ENCODE assay signal across 12 mouse cellular contexts in genomic region chr2:26188517-26188916, GRCm38 (mm10). TPM values are rescaled to one million over a fixed set of nuclear protein-coding genes. Genes with fewer than 3 reads are reported as not detected.
DNase-seq lines count a peak whose midpoint lies in the region; ATAC-seq lines count a peak whose summit lies in the region.
"Had no signal": no experiment of that assay in that cellular context is flagged by ENCODE, and none has a peak within 500 bp of the region (broad histone marks: within the 10 kb centered on the region; RNA-seq: fewer than 3 reads in every experiment).

No protein-coding gene starts in this region.

- WGBS in midbrain, embryonic 10.5 days = 73% methylated on average over 5 of the region's 5 CpGs
- 68% methylated on average over 5 of the region's 5 CpGs for WGBS in forebrain, embryonic 11.5 days

- no peak overlapping the region for H3K4me3 ChIP-seq in midbrain, embryonic 10.5 days
- no peak overlapping the region for H3K4me3 ChIP-seq in forebrain, embryonic 11.5 days (ENCODE audit: low read depth, low read length)
- H3K4me3 ChIP-seq: hindbrain, embryonic 13.5 days; neural tube, embryonic 15.5 days had no signal

- DNase-seq in urinary bladder, adult 18-20 months (ENCODE audit: low spot score in 2 of 2) = peak; percentile 76 to 77
- DNase-seq in urinary bladder, postnatal 10 days (ENCODE audit: low spot score) = no peak
- DNase-seq in heart, postnatal 4 days = peak; percentile 61
- peak; percentile 72 to 82 for DNase-seq in urinary bladder, postnatal 36 days (ENCODE audit: low spot score in 2 of 2)
- no peak for DNase-seq in midbrain, embryonic 10.5 days (ENCODE audit: low spot score)
- DNase-seq in embryo, embryonic 11 days = no peak
- no peak for DNase-seq in forebrain, embryonic 11.5 days (ENCODE audit: low spot score)
- DNase-seq: spleen, adult 18-20 months had no signal

- H3K27me3 ChIP-seq in midbrain, embryonic 10.5 days (ENCODE audit: low read depth, poor library complexity, severe bottlenecking) = peaks cover 58% of the 10 kb centered on the region
- H3K27me3 ChIP-seq in forebrain, embryonic 11.5 days (ENCODE audit: control insufficient read depth, insufficient read depth, low read length) = no peaks in the 10 kb centered on the region

- ATAC-seq in megakaryocyte, adult 5-6 weeks (ENCODE audit: poor library complexity, severe bottlenecking) = peak; percentile 88
- ATAC-seq in forebrain, embryonic 11.5 days (replicated peaks; ENCODE audit: low FRiP score) = no peak

- no peaks in the 10 kb centered on the region for H3K4me1 ChIP-seq in midbrain, embryonic 10.5 days
- H3K4me1 ChIP-seq in forebrain, embryonic 11.5 days (replicated peaks; ENCODE audit: control insufficient read depth, insufficient read depth, low read length) = no peaks in the 10 kb centered on the region
- H3K4me1 ChIP-seq: neural tube, embryonic 15.5 days had no signal

- H3K36me3 ChIP-seq in midbrain, embryonic 10.5 days = no peaks in the 10 kb centered on the region
- H3K36me3 ChIP-seq in forebrain, embryonic 11.5 days (ENCODE audit: control insufficient read depth, insufficient read depth, low read length) = no peaks in the 10 kb centered on the region
- H3K36me3 ChIP-seq: hindbrain, embryonic 13.5 days; neural tube, embryonic 15.5 days had no signal

- H3K4me2 ChIP-seq in forebrain, embryonic 11.5 days (ENCODE audit: low read depth, low read length, severe bottlenecking) = no peak overlapping the region
- H3K4me2 ChIP-seq: hindbrain, embryonic 13.5 days; neural tube, embryonic 15.5 days had no signal

- H3K27ac ChIP-seq in midbrain, embryonic 10.5 days (replicated peaks) = no peak overlapping the region
- H3K27ac ChIP-seq in forebrain, embryonic 11.5 days (ENCODE audit: low read depth, low read length) = no peak overlapping the region
- H3K27ac ChIP-seq: hindbrain, embryonic 13.5 days; macrophage; neural tube, embryonic 15.5 days had no signal

- no peak overlapping the region for H3K9ac ChIP-seq in forebrain, embryonic 11.5 days (ENCODE audit: low read length)
- H3K9ac ChIP-seq: hindbrain, embryonic 13.5 days; neural tube, embryonic 15.5 days had no signal

- H3K9me3 ChIP-seq in midbrain, embryonic 10.5 days (replicated peaks) = no peaks in the 10 kb centered on the region
- H3K9me3 ChIP-seq in forebrain, embryonic 11.5 days (ENCODE audit: control insufficient read depth, low read length) = no peaks in the 10 kb centered on the region
- H3K9me3 ChIP-seq: hindbrain, embryonic 13.5 days; neural tube, embryonic 15.5 days had no signal

RNA-seq across cellular contexts. Expression of gene Lhx3, which starts 19.6 kb away (rescaled TPM):
- not detected for total RNA-seq in heart, postnatal 4 days (2021)
- not detected in 2 replicates for total RNA-seq in megakaryocyte, adult 5-6 weeks (2015)
- total RNA-seq in megakaryocyte, adult 5-6 weeks (2017) = not detected in 2 replicates
- 0.35 and 0.49 TPM in 2 replicates for polyA plus RNA-seq in midbrain, embryonic 10.5 days (2016; fragmentation: Nextera tagmentation; extraction: Ambion mirVana)
- 0.16 TPM in 1 of 2 replicates, not detected in the other for polyA plus RNA-seq in forebrain, embryonic 11.5 days (2014; fragmentation: Nextera tagmentation; extraction: Ambion mirVana)
- polyA plus RNA-seq: macrophage had no signal

RNA-seq across cellular contexts. Expression of gene Qsox2, which starts 48.8 kb away (rescaled TPM):
- total RNA-seq in heart, postnatal 4 days (2021) = 10 to 100 TPM; 11.2 to 12.1 TPM
- total RNA-seq in megakaryocyte, adult 5-6 weeks (2015) = 3.5 and 4.7 TPM in 2 replicates
- total RNA-seq in megakaryocyte, adult 5-6 weeks (2017) = 1.9 and 2.5 TPM in 2 replicates
- 21.0 and 21.3 TPM in 2 replicates for polyA plus RNA-seq in midbrain, embryonic 10.5 days (2016; fragmentation: Nextera tagmentation; extraction: Ambion mirVana)
- 20.6 and 22.9 TPM in 2 replicates for polyA plus RNA-seq in forebrain, embryonic 11.5 days (2014; fragmentation: Nextera tagmentation; extraction: Ambion mirVana)

Comparison
In these comparisons a context has a peak if more than half of its experiments do, and no peak if none do; other contexts are left out.
1. DNase-seq: peak in urinary bladder, adult 18-20 months (2 of 2), heart, postnatal 4 days (single experiment) and urinary bladder, postnatal 36 days (2 of 2); none in urinary bladder, postnatal 10 days (single experiment), midbrain, embryonic 10.5 days (single experiment), embryo, embryonic 11 days (single experiment) and forebrain, embryonic 11.5 days (single experiment).